Mouse (Mus musculus): Measurements from ENCODE around the gene Tmem131.

The Tmem131 gene

GRCm38 (mm10) chr1:36943653-36944052 is at the start of gene Tmem131:
Gene Tmem131 (minus strand): TSS chr1:36943666.
- in situ Hi-C loops (cut with MboI): no loop called here

GRCm38 (mm10) chr1:36988561-36988960 is 45.1 kb upstream of the Tmem131 start:
- in situ Hi-C loops (cut with MboI): no loop called here

GRCm38 (mm10) chr1:36988161-36988560 is 44.7 kb upstream of the Tmem131 start:
- in situ Hi-C loops (cut with MboI): no loop called here

DNA sequence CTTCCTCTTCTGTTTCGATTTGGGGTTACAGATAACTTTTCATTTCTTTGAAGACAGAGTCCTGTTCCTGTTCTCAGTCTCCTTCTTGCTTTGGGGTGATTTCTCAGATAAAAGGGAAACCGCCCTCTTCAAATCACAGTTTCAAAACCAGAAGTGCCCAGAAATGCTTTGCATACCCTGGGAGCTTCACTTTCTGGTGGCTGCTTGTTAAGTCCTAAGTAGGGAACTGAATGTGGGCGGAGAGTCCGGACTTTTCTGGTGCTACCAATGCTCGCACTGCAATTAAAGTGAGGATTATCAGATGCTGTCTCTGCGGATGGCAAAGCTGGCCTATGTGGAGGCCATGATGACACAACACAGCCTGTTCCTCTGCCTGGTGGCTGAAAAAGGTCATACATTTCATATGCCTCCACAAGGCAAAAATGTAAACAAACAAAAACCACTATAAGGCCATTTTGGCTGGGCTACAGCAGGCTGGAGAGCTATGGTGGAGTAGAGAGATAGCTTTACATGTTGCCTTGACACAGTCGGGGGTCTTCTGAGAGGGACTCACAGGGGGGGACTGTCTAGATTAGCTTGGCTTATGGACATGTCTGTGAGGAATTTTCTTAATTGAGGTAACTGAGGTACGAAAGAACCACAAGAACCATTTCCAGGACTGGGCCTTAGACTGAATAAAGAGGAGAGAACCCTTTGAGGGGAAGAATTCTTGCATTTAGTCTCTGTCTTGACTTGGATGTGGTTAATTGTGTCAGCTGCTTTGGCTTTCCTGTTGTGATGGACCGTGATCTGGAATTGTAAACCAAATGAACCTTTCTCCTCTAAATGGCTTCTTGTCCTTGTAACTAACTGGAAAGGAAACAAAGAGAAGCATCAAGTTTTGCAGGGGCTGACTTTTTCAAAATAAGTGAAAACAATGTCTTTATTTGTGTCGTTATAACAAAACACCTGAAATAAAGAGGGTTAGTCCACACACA is 44.0 kb upstream of the Tmem131 start:
- in situ Hi-C loops (cut with MboI): no loop called here

GRCm38 (mm10) chr1:36986396-36987160 is 43.1 kb upstream of the Tmem131 start:
- in situ Hi-C loops (cut with MboI): no loop called here

DNA sequence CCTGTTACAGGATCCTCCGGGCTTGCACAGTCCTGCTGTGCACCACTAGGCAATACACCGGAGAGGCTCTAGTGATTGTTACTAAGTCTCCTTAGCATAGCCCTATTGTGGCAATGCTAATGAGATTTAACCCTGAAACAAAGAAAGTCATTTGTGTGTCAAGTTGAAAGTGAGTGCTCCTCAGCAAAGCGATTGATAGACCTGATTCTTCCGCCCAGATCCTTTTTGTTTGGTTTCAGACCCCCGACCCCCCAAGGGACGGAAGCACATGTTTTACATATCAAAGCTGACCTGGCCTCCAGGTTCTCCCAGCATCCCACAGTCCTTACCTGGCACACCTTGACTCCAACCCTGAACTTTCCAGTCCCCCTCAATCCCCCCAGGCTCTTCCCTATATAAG is 42.4 kb upstream of the Tmem131 start:
- in situ Hi-C loops (cut with MboI): no loop called here

GRCm38 (mm10) chr1:36984406-36984805 is 40.9 kb upstream of the Tmem131 start:
- in situ Hi-C loops (cut with MboI): no loop called here

- in situ Hi-C loops (cut with MboI): no loop called here
Measured at GRCm38 (mm10) chr1:36983754-36984153, 40.3 kb upstream of the Tmem131 start.

DNA sequence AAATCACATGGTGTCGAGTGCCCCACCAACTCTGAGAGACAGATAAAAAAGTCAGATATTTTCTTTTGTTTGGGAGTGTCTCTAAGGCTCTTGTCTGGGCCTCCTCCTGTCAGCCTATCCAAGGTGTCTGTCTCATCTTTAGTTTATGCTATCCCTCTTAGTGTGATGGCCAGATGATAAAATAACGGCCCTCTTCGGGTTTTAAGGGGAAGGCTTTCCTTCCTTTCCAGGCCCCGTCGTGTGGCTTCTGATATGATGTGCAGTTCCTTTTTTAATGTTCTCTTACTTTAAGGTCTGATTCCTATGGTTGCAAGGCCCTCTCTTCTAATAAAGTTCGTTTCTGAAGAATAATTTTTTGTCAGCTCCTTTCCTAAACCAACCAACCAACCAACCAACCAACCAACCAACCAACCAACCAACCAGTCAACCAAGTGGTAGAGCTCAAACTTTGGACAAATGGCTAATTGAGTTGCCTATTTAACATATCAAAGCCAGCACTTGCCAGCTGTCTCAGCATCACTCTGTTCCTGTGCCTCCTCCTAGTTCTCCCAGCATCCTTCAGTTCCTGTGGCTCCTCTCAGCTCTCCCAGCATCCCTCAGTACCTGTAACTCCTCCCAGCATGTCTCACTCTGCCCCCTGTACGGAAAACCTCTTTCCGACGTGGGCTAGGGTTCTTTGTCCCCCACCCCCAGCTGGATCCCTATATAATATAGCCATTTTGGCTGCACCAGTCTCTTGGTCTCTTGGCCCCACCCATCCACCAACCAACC is 38.9 kb upstream of the Tmem131 start:
- in situ Hi-C loops (cut with MboI): no loop called here

- in situ Hi-C loops (cut with MboI): no loop called here
Measured at GRCm38 (mm10) chr1:36976770-36977169, 33.3 kb upstream of the Tmem131 start.

- in situ Hi-C loops (cut with MboI): no loop called here
Measured at GRCm38 (mm10) chr1:36970918-36971617, 27.6 kb upstream of the Tmem131 start.

- in situ Hi-C loops (cut with MboI): no loop called here
Measured at GRCm38 (mm10) chr1:36965831-36966230, 22.4 kb upstream of the Tmem131 start.

DNA sequence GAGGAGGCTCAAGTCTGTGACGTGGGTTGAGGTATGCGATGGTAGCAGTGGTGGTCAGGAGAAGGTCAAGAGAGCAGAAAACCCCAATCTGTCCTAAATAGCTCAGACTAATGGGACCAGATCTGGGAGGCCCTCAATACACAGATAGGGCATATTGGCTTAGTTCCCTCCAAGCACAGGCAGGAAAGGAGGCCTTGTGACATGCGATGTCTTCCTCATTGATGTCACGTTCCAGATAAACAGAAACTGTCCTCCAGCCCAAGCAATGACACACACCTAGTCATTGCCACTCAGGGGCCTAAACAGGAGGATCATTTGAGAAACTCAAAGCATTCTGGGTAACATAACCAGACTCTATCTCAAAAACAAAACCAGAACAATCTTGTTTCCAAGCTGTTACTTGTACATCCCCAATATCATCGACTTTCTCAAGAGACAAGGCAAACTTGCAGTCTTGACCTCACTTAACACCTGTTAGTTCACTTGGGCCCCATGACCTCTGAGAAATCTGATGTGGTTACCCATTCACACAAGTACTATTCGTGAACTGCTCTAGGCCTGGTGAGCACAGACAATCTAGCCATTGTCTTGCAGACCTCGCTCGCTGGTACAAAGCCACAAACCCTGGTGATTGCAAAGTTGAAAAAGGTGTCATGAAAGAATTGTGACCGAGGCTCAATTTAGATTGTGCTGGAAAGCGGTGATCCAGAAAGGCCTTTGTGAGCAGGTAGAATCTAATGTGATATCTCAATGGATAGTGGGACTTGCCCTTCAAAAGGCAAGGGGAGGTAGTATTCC is 19.1 kb upstream of the Tmem131 start:
- in situ Hi-C loops (cut with MboI): no loop called here

DNA sequence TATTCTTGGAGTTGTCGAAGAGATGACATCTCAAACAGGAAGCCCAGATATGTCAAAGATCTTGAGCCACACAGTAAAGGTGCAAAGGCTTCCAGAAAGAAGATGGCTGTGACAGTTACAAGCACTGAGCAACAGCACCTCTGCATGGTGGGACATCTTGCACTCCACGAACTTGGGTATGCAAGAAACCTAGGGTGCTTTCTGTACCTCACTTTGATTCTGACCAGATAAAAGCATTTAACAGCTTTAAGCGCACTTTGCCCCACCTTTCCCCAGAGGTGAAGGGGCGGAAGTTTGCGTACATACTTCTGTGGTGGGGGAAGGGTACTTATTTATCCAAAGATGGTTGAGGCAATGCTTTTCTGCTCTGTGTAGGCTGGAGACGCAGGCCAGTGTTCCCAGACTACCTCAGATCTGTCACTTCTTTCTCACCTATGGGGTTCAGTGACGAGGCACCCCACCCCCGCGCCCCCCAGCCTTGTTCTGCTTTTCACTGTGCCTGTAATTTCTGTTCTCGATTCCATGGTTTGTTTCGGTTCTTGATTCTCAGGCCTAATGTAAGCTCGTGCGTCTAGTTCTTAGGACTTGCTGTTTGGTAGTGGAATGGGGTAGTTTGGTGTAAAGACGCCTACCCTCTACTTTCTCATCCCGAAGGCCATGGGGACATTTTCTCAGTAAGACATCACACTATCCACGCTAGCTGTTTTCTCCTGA is 17.2 kb upstream of the Tmem131 start:
- in situ Hi-C loops (cut with MboI): no loop called here

- in situ Hi-C loops (cut with MboI): no loop called here
Measured at GRCm38 (mm10) chr1:36949591-36950184, 6.2 kb upstream of the Tmem131 start.

- in situ Hi-C loops (cut with MboI): no loop called here
Measured at GRCm38 (mm10) chr1:36947448-36947847, 4.0 kb upstream of the Tmem131 start.

- in situ Hi-C loops (cut with MboI): no loop called here
Measured at GRCm38 (mm10) chr1:36940381-36940762, 3.1 kb downstream of the Tmem131 start.

GRCm38 (mm10) chr1:36939506-36940380 is 3.7 kb downstream of the Tmem131 start:
- in situ Hi-C loops (cut with MboI): no loop called here
